ENCODE assay signal across 14 mouse cellular contexts in the genomic region with DNA sequence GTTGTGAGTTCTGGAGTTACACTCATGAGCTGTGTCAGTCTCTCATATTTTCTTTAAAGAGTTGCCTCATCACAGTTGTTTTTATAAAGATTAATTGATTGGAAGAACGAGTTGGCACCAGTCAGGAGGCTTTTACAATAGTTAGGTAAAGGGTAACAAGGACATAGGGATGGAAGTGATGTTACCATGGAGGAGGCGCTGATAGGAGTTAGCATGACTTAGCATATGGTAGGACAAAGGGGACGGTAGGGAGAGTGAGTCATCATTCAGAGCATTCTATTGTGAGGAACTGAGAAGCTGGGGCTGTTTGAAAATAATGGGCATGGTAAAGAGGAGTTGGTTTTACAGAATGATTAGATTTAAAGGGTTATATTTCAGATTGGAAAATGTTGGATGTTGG. TPM values are rescaled to one million over a fixed set of nuclear protein-coding genes. Genes with fewer than 3 reads are reported as not detected.
DNase-seq lines count a peak whose midpoint lies in the region; ATAC-seq and TF ChIP-seq lines count a peak whose summit lies in the region.
"Had no signal": no experiment of that assay in that cellular context is flagged by ENCODE, and none has a peak within 500 bp of the region (broad histone marks: within the 10 kb centered on the region; RNA-seq: fewer than 3 reads in every experiment).

No protein-coding gene starts in this region.

- H3K4me1 ChIP-seq in CH12.LX (ENCODE audit: control insufficient read depth in 1 of 2, insufficient read depth in 2 of 2), result peaks cover 0 to 24% of the 10 kb centered on the region in 2 experiments; a peak in 2 of 4 replicates
- H3K4me1 ChIP-seq in liver, embryonic 12.5 days, result peaks cover 38% of the 10 kb centered on the region
- peaks cover 8% of the 10 kb centered on the region; the same call in 1 of the 2 replicates for H3K4me1 ChIP-seq in midbrain, embryonic 11.5 days (ENCODE audit: control insufficient read depth, insufficient read depth, low read length)

- intact Hi-C loops in gastrocnemius, postnatal 14 days (cut with DNase I; ENCODE audit: low total_unique reads), result no loop called here

- TF ChIP-seq EP300 in CH12.LX (IDR thresholded peaks at IDR 0.05; ENCODE audit: low read length), result 0 out of 2 replicates have a peak, but pooled peaks have one; percentile 22

- H3K9me3 ChIP-seq in CH12.LX (replicated peaks; ENCODE audit: low read length), result no peaks in the 10 kb centered on the region
- H3K9me3 ChIP-seq in liver, embryonic 12.5 days (replicated peaks), result no peaks in the 10 kb centered on the region
- H3K9me3 ChIP-seq in midbrain, embryonic 11.5 days (ENCODE audit: control insufficient read depth, low read length), result no peaks in the 10 kb centered on the region
- H3K9me3 ChIP-seq: embryonic facial prominence, embryonic 12.5 days; forebrain, embryonic 13.5 days had no signal

- peaks cover 48% of the 10 kb centered on the region for H3K79me2 ChIP-seq in CH12.LX (replicated peaks; ENCODE audit: control insufficient read depth, extremely low read depth, insufficient read depth, poor library complexity, severe bottlenecking)

- dilution Hi-C loops in CH12.LX (cut with MboI; ENCODE audit: extremely low pct_ligation_motif_present, extremely low pct_unique_long_range_greater_than_20kb, low sequenced_read_pairs), result no loop called here

- peak; percentile 70 for DNase-seq in 3T3-L1 (ENCODE audit: low read depth, low spot score)
- peak; percentile 48 for DNase-seq in CH12.LX (ENCODE audit: extremely low read depth)
- peak; percentile 54 for DNase-seq in R1 (ENCODE audit: low read depth, low spot score)
- DNase-seq in gastrocnemius, postnatal 14 days, result no peak
- no peak for DNase-seq in natural killer cell, adult 2 months (ENCODE audit: low spot score in 2 of 2)
- DNase-seq in midbrain, embryonic 11.5 days (ENCODE audit: low spot score, missing footprints), result no peak
- DNase-seq: cerebellum, postnatal 10 days; lung, embryonic 14.5 days had no signal

- H3K4me3 ChIP-seq in CH12.LX (replicated peaks in 1 of 3; ENCODE audit: low read depth in 2 of 3, low read length in 2 of 3, poor library complexity in 1 of 3), result peak overlapping the region in 2 of 3 experiments; percentile 14 to 94
- H3K4me3 ChIP-seq in liver, embryonic 12.5 days, result peak overlapping the region; percentile 1; the same call in 1 of the 2 replicates
- H3K4me3 ChIP-seq in midbrain, embryonic 11.5 days (ENCODE audit: low read depth, low read length), result no peak overlapping the region
- H3K4me3 ChIP-seq: embryonic facial prominence, embryonic 12.5 days had no signal

- in situ Hi-C loops in CH12.LX (cut with MboI; ENCODE audit: low pct_ligation_motif_present, low pct_unique_long_range_greater_than_20kb, low sequenced_read_pairs), result loop anchor here (10.0 kb wide), 1 partner anchor 95 kb away; no protein-coding TSS in a partner anchor

- 40% methylated on average over 3 of the region's 3 CpGs for WGBS in liver, embryonic 12.5 days (ENCODE audit: insufficient replicate concordance)
- WGBS in midbrain, embryonic 11.5 days, result 83% methylated on average over 3 of the region's 3 CpGs

- no peak for ATAC-seq in liver, embryonic 12.5 days
- ATAC-seq in midbrain, embryonic 11.5 days (ENCODE audit: low FRiP score), result no peak
- ATAC-seq: forebrain, embryonic 13.5 days; inflammation-experienced regulatory T-cells, adult 6 months had no signal

- H3K36me3 ChIP-seq in CH12.LX (replicated peaks in 1 of 2; ENCODE audit: control insufficient read depth in 1 of 2, insufficient read depth in 1 of 2, low read length in 1 of 2), result peaks cover 16 to 36% of the 10 kb centered on the region in 2 experiments
- peaks cover 29% of the 10 kb centered on the region for H3K36me3 ChIP-seq in liver, embryonic 12.5 days
- peaks cover 7% of the 10 kb centered on the region; the same call in 1 of the 2 replicates for H3K36me3 ChIP-seq in midbrain, embryonic 11.5 days (ENCODE audit: control insufficient read depth, insufficient read depth, low read length)

- H3K9ac ChIP-seq in CH12.LX (ENCODE audit: insufficient read depth, low read depth), result peak overlapping the region; percentile 87
- peak overlapping the region; percentile 89; the same call in 1 of the 2 replicates for H3K9ac ChIP-seq in liver, embryonic 12.5 days
- no peak overlapping the region for H3K9ac ChIP-seq in midbrain, embryonic 11.5 days (ENCODE audit: low read length)
- H3K9ac ChIP-seq: embryonic facial prominence, embryonic 12.5 days; forebrain, embryonic 13.5 days; lung, embryonic 14.5 days had no signal

- H3K27me3 ChIP-seq in CH12.LX (replicated peaks), result no peaks in the 10 kb centered on the region
- H3K27me3 ChIP-seq in liver, embryonic 12.5 days (replicated peaks), result no peaks in the 10 kb centered on the region
- no peaks in the 10 kb centered on the region for H3K27me3 ChIP-seq in midbrain, embryonic 11.5 days (ENCODE audit: control insufficient read depth, insufficient read depth, low read length)
- H3K27me3 ChIP-seq: embryonic facial prominence, embryonic 12.5 days; forebrain, embryonic 13.5 days had no signal

- TF ChIP-seq POLR2A in CH12.LX (IDR thresholded peaks at IDR 0.05; ENCODE audit: low read depth, low read length), result no peak

- no peak for TF ChIP-seq CTCF in CH12.LX (conservative IDR thresholded peaks at IDR 0.05 in 1 of 2, IDR thresholded peaks at IDR 0.05 in 1 of 2; ENCODE audit: low read depth in 2 of 2, low read length in 2 of 2)

- no peak for TF ChIP-seq RAD21 in CH12.LX (IDR thresholded peaks at IDR 0.05; ENCODE audit: low read depth, low read length)

- H3K4me2 ChIP-seq in CH12.LX (ENCODE audit: insufficient read depth, low read depth, poor library complexity, severe bottlenecking), result peak overlapping the region; percentile 97
- H3K4me2 ChIP-seq in liver, embryonic 12.5 days, result peak overlapping the region; percentile 85
- H3K4me2 ChIP-seq in midbrain, embryonic 11.5 days, result no peak overlapping the region

- H3K27ac ChIP-seq in CH12.LX (ENCODE audit: insufficient read depth, low read depth), result no peak overlapping the region
- no peak overlapping the region for H3K27ac ChIP-seq in liver, embryonic 12.5 days
- no peak overlapping the region for H3K27ac ChIP-seq in midbrain, embryonic 11.5 days (ENCODE audit: low read depth, low read length)
- H3K27ac ChIP-seq: embryonic facial prominence, embryonic 12.5 days; forebrain, embryonic 13.5 days; kidney, postnatal 0 days had no signal

TF ChIP-seq in CH12.LX, 34 proteins besides CTCF, POLR2A, EP300 and RAD21 (continues in another document):
- peak; percentile 52; the same call in 1 of the 2 replicates for TF ChIP-seq MXI1 (IDR thresholded peaks at IDR 0.05; ENCODE audit: low read depth, low read length)
- TF ChIP-seq MAFK (IDR thresholded peaks at IDR 0.05; ENCODE audit: insufficient replicate concordance, low read length), result peak; percentile 35; the same call in 1 of the 2 replicates
- TF ChIP-seq ZNF384 (IDR thresholded peaks at IDR 0.05; ENCODE audit: low read depth, low read length), result no peak
- no peak for TF ChIP-seq PAX5 (IDR thresholded peaks at IDR 0.05; ENCODE audit: low read length)
- TF ChIP-seq NELFE (IDR thresholded peaks at IDR 0.05; ENCODE audit: low read depth, low read length), result no peak
- TF ChIP-seq ELF1 (IDR thresholded peaks at IDR 0.05; ENCODE audit: low read depth, low read length), result no peak
- TF ChIP-seq MAZ (IDR thresholded peaks at IDR 0.05; ENCODE audit: low read depth, low read length), result no peak
- peak; percentile 62; the same call in 1 of the 2 replicates for TF ChIP-seq JUND (conservative IDR thresholded peaks at IDR 0.05; ENCODE audit: low read depth, low read length)
- no peak for TF ChIP-seq TBP (conservative IDR thresholded peaks at IDR 0.05; ENCODE audit: low read depth, low read length)
- no peak for TF ChIP-seq JUN (IDR thresholded peaks at IDR 0.05; ENCODE audit: insufficient read depth, low read depth, low read length)
- no peak for TF ChIP-seq SMC3 (IDR thresholded peaks at IDR 0.05; ENCODE audit: low read depth, low read length)
- TF ChIP-seq ETS1 (conservative IDR thresholded peaks at IDR 0.05; ENCODE audit: low read depth, low read length), result no peak

RNA-seq across cellular contexts. Expression of gene Psma5, which starts 2.6 kb away (rescaled TPM):
- 245 and 297 TPM in 2 replicates for total RNA-seq in CH12.LX (2012; rRNA removed)
- 341 and 378 TPM in 2 replicates for total RNA-seq in CH12.LX (2014; rRNA removed)
- polyA plus RNA-seq in CH12.LX (2012; ENCODE audit: insufficient read length, low read depth), result 251 and 264 TPM in 2 replicates
- 213 and 222 TPM in 2 replicates for polyA plus RNA-seq in liver, embryonic 12.5 days (2016; fragmentation: Nextera tagmentation; extraction: Ambion mirVana)
- total RNA-seq in gastrocnemius, postnatal 14 days (2021), result 10 to 100 TPM; 64.2 to 66.3 TPM
- 274 and 295 TPM in 2 replicates for polyA plus RNA-seq in midbrain, embryonic 11.5 days (2014; fragmentation: Nextera tagmentation; extraction: Ambion mirVana)

RNA-seq across cellular contexts. Expression of gene Sort1, which starts 24.6 kb away (rescaled TPM):
- total RNA-seq in CH12.LX (2012; rRNA removed) (0.50 and 1.2 TPM in 2 replicates), CH12.LX (2014; rRNA removed) (0.15 and 0.31 TPM in 2 replicates)
- polyA plus RNA-seq in CH12.LX (2012; ENCODE audit: insufficient read length, low read depth), result 0.52 and 0.90 TPM in 2 replicates
- polyA plus RNA-seq in liver, embryonic 12.5 days (2016; fragmentation: Nextera tagmentation; extraction: Ambion mirVana), result 6.5 and 6.9 TPM in 2 replicates
- total RNA-seq in gastrocnemius, postnatal 14 days (2021), result 10 to 100 TPM; 44.5 to 44.6 TPM
- 27.0 and 27.1 TPM in 2 replicates for polyA plus RNA-seq in midbrain, embryonic 11.5 days (2014; fragmentation: Nextera tagmentation; extraction: Ambion mirVana)
- polyA plus RNA-seq: inflammation-experienced regulatory T-cells, adult 6 months had no signal

RNA-seq across cellular contexts. Expression of gene Sypl2, which starts 32.9 kb away (rescaled TPM):
- total RNA-seq in CH12.LX (2012; rRNA removed) (not detected in 2 replicates), CH12.LX (2014; rRNA removed) (not detected in 2 replicates)
- not detected in 2 replicates for polyA plus RNA-seq in CH12.LX (2012; ENCODE audit: insufficient read length, low read depth)
- 0.12 and 0.14 TPM in 2 replicates for polyA plus RNA-seq in liver, embryonic 12.5 days (2016; fragmentation: Nextera tagmentation; extraction: Ambion mirVana)
- total RNA-seq in gastrocnemius, postnatal 14 days (2021), result 1,000 to 10,000 TPM in 1 of 2 experiments, 100 to 1,000 TPM in 1; 987 to 1,055 TPM
- polyA plus RNA-seq in midbrain, embryonic 11.5 days (2014; fragmentation: Nextera tagmentation; extraction: Ambion mirVana), result 0.93 and 1.3 TPM in 2 replicates
- total RNA-seq: hematopoietic stem cell, adult 5-6 weeks had no signal
- polyA plus RNA-seq: inflammation-experienced regulatory T-cells, adult 6 months had no signal

RNA-seq across cellular contexts. Expression of gene Atxn7l2, which starts 48.6 kb away (rescaled TPM):
- total RNA-seq in CH12.LX (2012; rRNA removed) (4.2 and 4.5 TPM in 2 replicates), CH12.LX (2014; rRNA removed) (3.4 and 3.8 TPM in 2 replicates)
- polyA plus RNA-seq in CH12.LX (2012; ENCODE audit: insufficient read length, low read depth), result 10.7 and 13.3 TPM in 2 replicates
- polyA plus RNA-seq in liver, embryonic 12.5 days (2016; fragmentation: Nextera tagmentation; extraction: Ambion mirVana), result 4.5 and 4.9 TPM in 2 replicates
- total RNA-seq in gastrocnemius, postnatal 14 days (2021), result 1 to 10 TPM; 7.3 to 7.6 TPM
- polyA plus RNA-seq in midbrain, embryonic 11.5 days (2014; fragmentation: Nextera tagmentation; extraction: Ambion mirVana), result 16.9 and 18.3 TPM in 2 replicates

RNA-seq across cellular contexts. Expression of gene Cyb561d1, which starts 58.3 kb away (rescaled TPM):
- 2.4 and 2.6 TPM in 2 replicates for total RNA-seq in CH12.LX (2012; rRNA removed)
- 2.0 and 2.2 TPM in 2 replicates for total RNA-seq in CH12.LX (2014; rRNA removed)
- 4.0 and 4.1 TPM in 2 replicates for polyA plus RNA-seq in CH12.LX (2012; ENCODE audit: insufficient read length, low read depth)
- polyA plus RNA-seq in liver, embryonic 12.5 days (2016; fragmentation: Nextera tagmentation; extraction: Ambion mirVana), result 2.8 TPM in 2 replicates
- 1 to 10 TPM; 2.3 to 2.9 TPM for total RNA-seq in gastrocnemius, postnatal 14 days (2021)
- 2.3 and 3.0 TPM in 2 replicates for polyA plus RNA-seq in midbrain, embryonic 11.5 days (2014; fragmentation: Nextera tagmentation; extraction: Ambion mirVana)

Comparison
In these comparisons a context has a peak if more than half of its experiments do, and no peak if none do; other contexts are left out.
1. DNase-seq: peak in 3T3-L1 (single experiment), CH12.LX (single experiment) and R1 (single experiment); none in gastrocnemius, postnatal 14 days (single experiment), natural killer cell, adult 2 months (0 of 2) and midbrain, embryonic 11.5 days (single experiment).